ENCODE assay signal across 8 mouse cellular contexts in the genomic region with DNA sequence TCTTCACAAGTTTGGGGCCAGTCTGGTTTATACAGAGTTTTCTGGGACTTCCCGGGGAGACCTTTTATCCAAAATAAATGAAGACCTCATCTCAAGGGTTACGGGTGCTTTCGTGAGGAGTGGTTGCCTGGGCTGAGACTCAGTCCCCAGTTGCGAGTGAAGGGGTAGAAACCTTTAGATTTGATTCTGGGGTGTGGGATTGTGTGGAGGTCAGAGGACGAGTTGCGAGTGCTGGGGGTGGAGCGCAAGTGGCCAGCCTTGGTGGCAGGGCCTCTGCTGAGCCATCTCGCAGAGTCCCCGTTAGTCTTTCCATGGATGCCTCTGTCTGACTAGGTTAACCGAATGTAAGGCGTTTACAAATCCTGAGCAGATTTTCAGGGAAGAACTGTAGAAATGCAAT. TPM values are rescaled to one million over a fixed set of nuclear protein-coding genes. Genes with fewer than 3 reads are reported as not detected.
DNase-seq lines count a peak whose midpoint lies in the region; ATAC-seq lines count a peak whose summit lies in the region.

No protein-coding gene starts in this region.

- no peaks in the 10 kb centered on the region for H3K27me3 ChIP-seq in heart, embryonic 15.5 days
- H3K27me3 ChIP-seq in midbrain, embryonic 14.5 days (ENCODE audit: control insufficient read depth, insufficient read depth, low read length) = no peaks in the 10 kb centered on the region

- whole genome bisulfite sequencing in heart, embryonic 15.5 days = 4% methylated on average over 11 of the region's 11 CpGs
- 4% methylated on average over 11 of the region's 11 CpGs for WGBS in midbrain, embryonic 14.5 days

- peak overlapping the region; percentile 70 for H3K4me2 ChIP-seq in heart, embryonic 15.5 days
- peak overlapping the region; percentile 64 for H3K4me2 ChIP-seq in midbrain, embryonic 14.5 days (ENCODE audit: low read length)

- no peaks in the 10 kb centered on the region for H3K9me3 ChIP-seq in heart, embryonic 15.5 days (replicated peaks)
- no peaks in the 10 kb centered on the region for H3K9me3 ChIP-seq in midbrain, embryonic 14.5 days (ENCODE audit: control insufficient read depth, low read length)

- DNase-seq in ovary, postnatal 36 days (ENCODE audit: low spot score) = peak; percentile 16
- DNase-seq in ovary, postnatal 10 days (ENCODE audit: low spot score) = no peak
- peak; percentile 31 to 42 for DNase-seq in kidney, postnatal 4 days
- DNase-seq in midbrain, embryonic 14.5 days = no peak
- no peak for DNase-seq in frontal cortex, postnatal 10 days (ENCODE audit: low spot score in 2 of 2)
- no peak for DNase-seq in ovary, adult 18-20 months (ENCODE audit: low spot score)

- H3K4me3 ChIP-seq in heart, embryonic 15.5 days = peak overlapping the region; percentile 96
- peak overlapping the region; percentile 90 for H3K4me3 ChIP-seq in midbrain, embryonic 14.5 days (replicated peaks; ENCODE audit: low read depth, low read length)

- ATAC-seq in common myeloid progenitor, adult 5-6 weeks (replicated peaks; ENCODE audit: low read depth, poor library complexity, severe bottlenecking) = peak; percentile 30
- no peak; the same call in 1 of the 2 replicates for ATAC-seq in heart, embryonic 15.5 days (replicated peaks; ENCODE audit: insufficient number of reproducible peaks, insufficient read depth, low FRiP score, low read depth)
- ATAC-seq in midbrain, embryonic 14.5 days (ENCODE audit: low FRiP score, low TSS enrichment) = no peak

- H3K4me1 ChIP-seq in heart, embryonic 15.5 days (replicated peaks) = peaks cover 33% of the 10 kb centered on the region
- H3K4me1 ChIP-seq in midbrain, embryonic 14.5 days (ENCODE audit: control insufficient read depth, insufficient read depth, low read length) = peaks cover 22% of the 10 kb centered on the region

- peak overlapping the region; percentile 99 for H3K9ac ChIP-seq in heart, embryonic 15.5 days
- H3K9ac ChIP-seq in midbrain, embryonic 14.5 days (replicated peaks; ENCODE audit: low read length) = peak overlapping the region; percentile 97

- H3K36me3 ChIP-seq in heart, embryonic 15.5 days = no peaks in the 10 kb centered on the region
- no peaks in the 10 kb centered on the region for H3K36me3 ChIP-seq in midbrain, embryonic 14.5 days (ENCODE audit: control insufficient read depth, insufficient read depth, low read length)

- peak overlapping the region; percentile 98 for H3K27ac ChIP-seq in heart, embryonic 15.5 days
- H3K27ac ChIP-seq in midbrain, embryonic 14.5 days (replicated peaks; ENCODE audit: low read depth, low read length) = peak overlapping the region; percentile 99

RNA-seq across cellular contexts. Expression of a gene that starts 0.8 kb away (rescaled TPM):
- 23.8 and 27.6 TPM in 2 replicates for total RNA-seq in common myeloid progenitor, adult 5-6 weeks (2017)
- 29.8 and 30.5 TPM in 2 replicates for polyA plus RNA-seq in heart, embryonic 15.5 days (2015; fragmentation: Nextera tagmentation; extraction: Ambion mirVana)
- 105 and 107 TPM in 2 replicates for polyA plus RNA-seq in midbrain, embryonic 14.5 days (2014; fragmentation: Nextera tagmentation; extraction: Ambion mirVana)

RNA-seq across cellular contexts. Expression of a gene that starts 1.0 kb away (rescaled TPM):
- total RNA-seq in common myeloid progenitor, adult 5-6 weeks (2017) = 0.39 and 0.46 TPM in 2 replicates
- 3.9 and 4.2 TPM in 2 replicates for polyA plus RNA-seq in heart, embryonic 15.5 days (2015; fragmentation: Nextera tagmentation; extraction: Ambion mirVana)
- 5.7 and 7.0 TPM in 2 replicates for polyA plus RNA-seq in midbrain, embryonic 14.5 days (2014; fragmentation: Nextera tagmentation; extraction: Ambion mirVana)

Comparison
In these comparisons a context has a peak if more than half of its experiments do, and no peak if none do; other contexts are left out.
1. DNase-seq: peak in ovary, postnatal 36 days (single experiment) and kidney, postnatal 4 days (2 of 2); none in ovary, postnatal 10 days (single experiment), midbrain, embryonic 14.5 days (single experiment), frontal cortex, postnatal 10 days (0 of 2) and ovary, adult 18-20 months (single experiment).